Mouse (Mus musculus): ENCODE data around the gene Slc26a9. TPM values are rescaled to one million over a fixed set of nuclear protein-coding genes. Genes with fewer than 3 reads are reported as not detected.

The Slc26a9 gene
- total RNA-seq (2023) = not detected

DNA sequence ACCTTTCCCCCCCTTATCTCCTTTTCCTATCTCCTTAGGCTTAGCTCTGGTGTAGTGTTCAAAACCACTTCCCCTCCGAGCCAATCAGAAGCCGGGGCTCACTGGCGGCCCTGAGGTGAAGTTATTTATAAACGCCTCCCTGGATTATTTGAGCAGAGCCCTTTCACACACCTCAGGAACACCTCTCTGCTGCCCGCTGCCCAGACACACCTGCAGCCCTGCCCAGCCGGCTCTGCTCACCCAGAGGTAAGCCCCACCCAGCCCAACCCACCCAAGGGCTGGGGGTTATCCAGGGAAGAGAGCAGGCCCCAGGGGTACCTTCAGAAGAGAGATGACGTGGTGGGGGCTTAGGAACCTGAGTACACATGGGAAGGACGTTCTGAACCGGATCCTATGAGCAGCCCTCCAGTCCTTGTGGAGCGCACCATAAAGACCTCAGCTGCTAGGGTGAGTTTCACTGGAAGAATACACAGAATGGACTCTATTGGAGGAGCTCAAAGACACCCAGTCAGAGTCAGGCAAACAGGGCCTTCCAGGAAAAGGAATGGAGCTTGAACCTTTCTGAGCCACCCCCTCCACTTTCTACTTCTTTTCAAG lies at the start of gene Slc26a9:
Gene Slc26a9 (plus strand): TSS at position 155 of the 597 bp plus-strand sequence.

DNA sequence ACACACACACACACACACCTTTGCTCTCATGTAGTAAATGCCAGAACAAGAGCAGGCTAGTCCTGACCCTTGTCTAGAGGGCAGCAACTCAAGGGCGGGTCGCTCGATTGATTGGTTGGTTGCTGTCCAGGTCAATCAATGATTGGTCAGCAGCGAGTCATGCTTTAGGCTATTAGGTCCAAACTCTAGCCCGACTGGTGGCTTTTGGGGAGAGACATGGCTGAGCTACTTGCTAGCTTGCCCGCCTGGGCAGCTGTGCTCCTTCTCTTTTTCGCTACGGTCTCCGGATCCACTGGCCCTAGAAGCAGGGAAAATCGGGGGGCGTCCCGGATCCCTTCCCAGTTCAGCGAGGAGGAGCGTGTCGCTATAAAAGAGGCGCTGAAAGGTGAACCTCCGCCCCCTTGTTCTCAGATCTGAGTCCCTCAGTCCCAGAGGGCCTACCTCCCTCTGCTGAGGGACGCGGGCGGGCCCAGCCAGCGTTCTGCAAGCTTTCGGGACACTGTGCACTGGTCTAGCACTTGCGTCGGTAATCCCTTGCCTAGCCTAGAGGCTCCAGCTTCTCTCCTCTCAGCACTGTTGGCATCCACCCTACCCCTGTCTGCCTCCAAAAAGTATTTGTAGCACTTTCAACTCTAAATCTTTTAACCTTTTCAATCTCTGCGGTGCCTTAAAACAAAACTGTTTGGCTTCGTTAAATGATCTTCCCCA lies 53.5 kb downstream of the Slc26a9 start, which contains the start of gene Pm20d1:
Gene Pm20d1 (plus strand): TSS at position 180 of the 708 bp plus-strand sequence.

Other genes starting within 250 kb of the Slc26a9 start
- gene Srgap2, start 216.7 kb upstream of the Slc26a9 start, total RNA-seq (2023) = 69.8 TPM
- 0.41 TPM for gene Fam72a, start 216.1 kb upstream of the Slc26a9 start, total RNA-seq (2023)
- gene Avpr1b, start 144.8 kb upstream of the Slc26a9 start, total RNA-seq (2023) = not detected
- 200 TPM for gene Ctse, start 105.7 kb upstream of the Slc26a9 start, total RNA-seq (2023)
- 1.2 TPM for gene Rab7b, start 55.3 kb upstream of the Slc26a9 start, total RNA-seq (2023)
- gene Pm20d1, start 53.4 kb downstream of the Slc26a9 start, total RNA-seq (2023) = not detected
- gene Slc41a1, start 83.5 kb downstream of the Slc26a9 start, total RNA-seq (2023) = 26.5 TPM
- 10.2 TPM for gene Rab29, start 123.2 kb downstream of the Slc26a9 start, total RNA-seq (2023)
- 92.1 TPM for gene Nucks1, start 166.5 kb downstream of the Slc26a9 start, total RNA-seq (2023)
- 1.1 TPM for gene Slc45a3, start 218.9 kb downstream of the Slc26a9 start, total RNA-seq (2023)